Mouse (Mus musculus) erythroblast, embryonic 14.5 days (primary cell): ENCODE results near the gene Siglece. TPM values are rescaled to one million over a fixed set of nuclear protein-coding genes. Genes with fewer than 3 reads are reported as not detected.

ENCODE experiments used
- H3K27me3 ChIP-seq: 2 replicates; pipeline ENCODE4 v1.6.1; 2012; ENCODE audit warnings: inconsistent platforms; ENCODE audit not compliant: control insufficient read depth
- H3K36me3 ChIP-seq: 2 replicates; pipeline ENCODE4 v1.6.1; 2012; ENCODE audit warnings: mild to moderate bottlenecking, inconsistent platforms; ENCODE audit not compliant: control insufficient read depth
- H3K4me1 ChIP-seq: 2 replicates; pipeline ENCODE4 v1.6.1; 2012; ENCODE audit warnings: inconsistent platforms; ENCODE audit not compliant: control insufficient read depth
- H3K4me3 ChIP-seq: replicated peaks from 2 replicates; pipeline ENCODE3; 2012; ENCODE audit warnings: moderate library complexity, mild to moderate bottlenecking, inconsistent platforms
- H3K9me3 ChIP-seq: 2 replicates; pipeline ENCODE4 v1.6.1; 2012; ENCODE audit warnings: low read length, inconsistent platforms, mixed read lengths; ENCODE audit not compliant: control insufficient read depth
- GATA1 ChIP-seq: IDR thresholded peaks from 2 replicates; pipeline ENCODE4 v1.6.1; 2012; ENCODE audit warnings: low read length, inconsistent platforms, mixed read lengths
- TAL1 ChIP-seq: IDR thresholded peaks from 3 replicates; pipeline ENCODE4 v1.6.1; 2012; ENCODE audit warnings: low read length, inconsistent platforms, mixed read lengths
- polyA plus RNA-seq: library from polyadenylated mRNA; stranded (reverse); fragments of >175 nt; gene quantifications from 2 replicates; pipeline ENCODE4 v1.2.3, GENCODE M21; 2012

Siglece gene
- polyA plus RNA-seq, 1 experiment, result not detected

- Histone ChIP-seq H3K4me3 (no peak overlapping the region), H3K4me1 (no peaks in the 10 kb centered on the region), H3K36me3 (no peaks in the 10 kb centered on the region), H3K9me3 (no peaks in the 10 kb centered on the region), H3K27me3 (no peaks in the 10 kb centered on the region)
- TF ChIP-seq TAL1 (no peak), GATA1 (no peak)
Measured at GRCm38 (mm10) chr7:43636194-43636593, 23.8 kb downstream of the Siglece start.

- Histone ChIP-seq H3K4me1 (no peaks in the 10 kb centered on the region), H3K36me3 (no peaks in the 10 kb centered on the region), H3K9me3 (no peaks in the 10 kb centered on the region), H3K4me3 (no peak within 1 kb of the TSS), H3K27me3 (no peaks in the 10 kb centered on the region)
- no peak for TF ChIP-seq GATA1
- TF ChIP-seq TAL1, result no peak
Measured at GRCm38 (mm10) chr7:43634500-43634899, 25.5 kb downstream of the Siglece start, which contains the start of gene Ceacam18. TSS of gene Ceacam18 (plus strand) at chr7:43634707.

GRCm38 (mm10) chr7:43633940-43634339 is 26.0 kb downstream of the Siglece start:
- Histone ChIP-seq H3K27me3 (no peaks in the 10 kb centered on the region), H3K36me3 (no peaks in the 10 kb centered on the region), H3K4me1 (no peaks in the 10 kb centered on the region), H3K4me3 (no peak overlapping the region), H3K9me3 (no peaks in the 10 kb centered on the region)
- TF ChIP-seq TAL1 (no peak), GATA1 (no peak)

GRCm38 (mm10) chr7:43625794-43626422 is 34.1 kb downstream of the Siglece start:
- H3K4me1 ChIP-seq, result no peaks in the 10 kb centered on the region
- no peaks in the 10 kb centered on the region for H3K27me3 ChIP-seq
- TF ChIP-seq GATA1 (no peak), TAL1 (no peak)
- no peaks in the 10 kb centered on the region for H3K9me3 ChIP-seq
- H3K4me3 ChIP-seq, result no peak overlapping the region
- no peaks in the 10 kb centered on the region for H3K36me3 ChIP-seq

- no peaks in the 10 kb centered on the region for H3K4me1 ChIP-seq
- H3K27me3 ChIP-seq, result no peaks in the 10 kb centered on the region
- H3K9me3 ChIP-seq, result no peaks in the 10 kb centered on the region
- TF ChIP-seq TAL1 (no peak), GATA1 (no peak)
- H3K4me3 ChIP-seq, result no peak overlapping the region
- H3K36me3 ChIP-seq, result no peaks in the 10 kb centered on the region
Measured at GRCm38 (mm10) chr7:43625065-43625464, 34.9 kb downstream of the Siglece start.

GRCm38 (mm10) chr7:43623819-43624218 is 36.1 kb downstream of the Siglece start:
- no peaks in the 10 kb centered on the region for H3K4me1 ChIP-seq
- no peaks in the 10 kb centered on the region for H3K9me3 ChIP-seq
- no peaks in the 10 kb centered on the region for H3K27me3 ChIP-seq
- no peaks in the 10 kb centered on the region for H3K36me3 ChIP-seq
- TF ChIP-seq TAL1 (no peak), GATA1 (no peak)
- H3K4me3 ChIP-seq, result no peak overlapping the region

GRCm38 (mm10) chr7:43622927-43623326 is 37.0 kb downstream of the Siglece start:
- Histone ChIP-seq H3K36me3 (no peaks in the 10 kb centered on the region), H3K4me1 (no peaks in the 10 kb centered on the region), H3K27me3 (no peaks in the 10 kb centered on the region), H3K9me3 (no peaks in the 10 kb centered on the region), H3K4me3 (no peak overlapping the region)
- TF ChIP-seq TAL1 (no peak), GATA1 (no peak)

GRCm38 (mm10) chr7:43613816-43614551 is 46.0 kb downstream of the Siglece start:
- no peaks in the 10 kb centered on the region for H3K27me3 ChIP-seq
- no peak for TF ChIP-seq TAL1
- no peak for TF ChIP-seq GATA1
- no peaks in the 10 kb centered on the region for H3K9me3 ChIP-seq
- no peaks in the 10 kb centered on the region for H3K36me3 ChIP-seq
- H3K4me3 ChIP-seq, result no peak overlapping the region
- no peaks in the 10 kb centered on the region for H3K4me1 ChIP-seq

- Histone ChIP-seq H3K27me3 (peaks cover 6% of the 10 kb centered on the region), H3K36me3 (no peaks in the 10 kb centered on the region), H3K4me3 (no peak overlapping the region), H3K4me1 (no peaks in the 10 kb centered on the region), H3K9me3 (peaks cover 2% of the 10 kb centered on the region; the same call in 1 of the 2 replicates)
- no peak for TF ChIP-seq TAL1
- TF ChIP-seq GATA1, result no peak
Measured at GRCm38 (mm10) chr7:43608316-43608824, 51.6 kb downstream of the Siglece start.
